ENCODE assay signal across 8 mouse cellular contexts in genomic region chr12:84451801-84452200, GRCm38 (mm10). TPM values are rescaled to one million over a fixed set of nuclear protein-coding genes. Genes with fewer than 3 reads are reported as not detected.
DNase-seq lines count a peak whose midpoint lies in the region; ATAC-seq and TF ChIP-seq lines count a peak whose summit lies in the region.

No protein-coding gene starts in this region.

- peaks cover 4% of the 10 kb centered on the region for H3K4me1 ChIP-seq in testis, adult 2 months (ENCODE audit: control insufficient read depth, insufficient read depth, low read length)
- H3K4me1 ChIP-seq in heart, postnatal 0 days (ENCODE audit: control insufficient read depth, insufficient read depth) = peaks cover 21% of the 10 kb centered on the region
- H3K4me1 ChIP-seq in liver, embryonic 14.5 days (replicated peaks; ENCODE audit: control insufficient read depth in 2 of 2, insufficient read depth in 2 of 2, low read length in 1 of 2) = peaks cover 20 to 21% of the 10 kb centered on the region in 2 experiments
- H3K4me1 ChIP-seq in stomach, embryonic 15.5 days = peaks cover 11% of the 10 kb centered on the region

- H3K27me3 ChIP-seq in testis, adult 2 months (ENCODE audit: control insufficient read depth, insufficient read depth, low read length) = no peaks in the 10 kb centered on the region
- H3K27me3 ChIP-seq in heart, postnatal 0 days (ENCODE audit: control insufficient read depth, insufficient read depth, low read length) = no peaks in the 10 kb centered on the region
- H3K27me3 ChIP-seq in liver, embryonic 14.5 days (ENCODE audit: control insufficient read depth, insufficient read depth, low read length) = no peaks in the 10 kb centered on the region
- no peaks in the 10 kb centered on the region for H3K27me3 ChIP-seq in stomach, embryonic 15.5 days (replicated peaks)

- ATAC-seq in heart, postnatal 0 days (ENCODE audit: insufficient read depth, low read depth) = no peak
- ATAC-seq in liver, embryonic 14.5 days (ENCODE audit: insufficient read depth) = no peak
- ATAC-seq in stomach, embryonic 15.5 days (ENCODE audit: insufficient read depth, low FRiP score, low read depth) = no peak

- no peaks in the 10 kb centered on the region for H3K9me3 ChIP-seq in heart, postnatal 0 days (replicated peaks; ENCODE audit: control insufficient read depth, low read length)
- H3K9me3 ChIP-seq in liver, embryonic 14.5 days (ENCODE audit: control insufficient read depth, low read length) = no peaks in the 10 kb centered on the region
- H3K9me3 ChIP-seq in stomach, embryonic 15.5 days = no peaks in the 10 kb centered on the region

- TF ChIP-seq CTCF in testis, adult 2 months (IDR thresholded peaks at IDR 0.05; ENCODE audit: control insufficient read depth, insufficient read depth, insufficient replicate concordance, low read depth, low read length) = no peak
- TF ChIP-seq CTCF in heart, postnatal 0 days (IDR thresholded peaks at IDR 0.05; ENCODE audit: low read depth) = no peak
- no peak for TF ChIP-seq CTCF in liver, embryonic 14.5 days (IDR thresholded peaks at IDR 0.05; ENCODE audit: low read depth)

- H3K9ac ChIP-seq in heart, postnatal 0 days (replicated peaks; ENCODE audit: low read depth, low read length) = peak overlapping the region; percentile 62
- H3K9ac ChIP-seq in liver, embryonic 14.5 days (replicated peaks) = peak overlapping the region; percentile 92
- H3K9ac ChIP-seq in stomach, embryonic 15.5 days = peak overlapping the region; percentile 61; the same call in 1 of the 2 replicates

- H3K36me3 ChIP-seq in testis, adult 2 months (ENCODE audit: control insufficient read depth, insufficient read depth, low read length) = no peaks in the 10 kb centered on the region
- peaks cover under 1% of the 10 kb centered on the region for H3K36me3 ChIP-seq in heart, postnatal 0 days (replicated peaks; ENCODE audit: control insufficient read depth, insufficient read depth, low read length)
- H3K36me3 ChIP-seq in liver, embryonic 14.5 days (replicated peaks; ENCODE audit: control insufficient read depth, insufficient read depth, low read depth) = no peaks in the 10 kb centered on the region; the same call in 1 of the 2 replicates
- H3K36me3 ChIP-seq in stomach, embryonic 15.5 days = no peaks in the 10 kb centered on the region

- H3K4me3 ChIP-seq in testis, adult 2 months (ENCODE audit: control insufficient read depth, low read depth, low read length) = peak overlapping the region; percentile 93
- peak overlapping the region; percentile 65 for H3K4me3 ChIP-seq in heart, postnatal 0 days (ENCODE audit: low read depth, low read length)
- peak overlapping the region; percentile 92 for H3K4me3 ChIP-seq in liver, embryonic 14.5 days (ENCODE audit: insufficient read depth in 1 of 2, low read depth in 2 of 2, low read length in 2 of 2)
- H3K4me3 ChIP-seq in stomach, embryonic 15.5 days (replicated peaks) = peak overlapping the region; percentile 71

- peak overlapping the region; percentile 91 for H3K27ac ChIP-seq in testis, adult 2 months (ENCODE audit: control insufficient read depth, insufficient read depth, low read depth, low read length)
- H3K27ac ChIP-seq in heart, postnatal 0 days (ENCODE audit: low read depth) = peak overlapping the region; percentile 96
- H3K27ac ChIP-seq in liver, embryonic 14.5 days = peak overlapping the region; percentile 74
- H3K27ac ChIP-seq in stomach, embryonic 15.5 days = 0 out of 2 replicates have a peak overlapping the region, but pooled peaks have one; percentile 2

- no peak for TF ChIP-seq POLR2A in testis, adult 2 months (IDR thresholded peaks at IDR 0.05; ENCODE audit: control insufficient read depth, low read depth, low read length)

- peak overlapping the region; percentile 72 for H3K4me2 ChIP-seq in heart, postnatal 0 days (ENCODE audit: low read depth, low read length)
- peak overlapping the region; percentile 83 for H3K4me2 ChIP-seq in liver, embryonic 14.5 days (ENCODE audit: low read depth)
- peak overlapping the region; percentile 84 for H3K4me2 ChIP-seq in stomach, embryonic 15.5 days

- WGBS in heart, postnatal 0 days = 2% methylated on average over 11 of the region's 11 CpGs
- 1% methylated on average over 11 of the region's 11 CpGs for WGBS in liver, embryonic 14.5 days (ENCODE audit: insufficient replicate concordance)
- WGBS in stomach, embryonic 15.5 days = under 1% methylated on average over 11 of the region's 11 CpGs

- TF ChIP-seq EP300 in heart, postnatal 0 days (IDR thresholded peaks at IDR 0.05; ENCODE audit: low read depth) = no peak
- no peak for TF ChIP-seq EP300 in liver, embryonic 14.5 days (IDR thresholded peaks at IDR 0.05; ENCODE audit: low read depth)

- peak; percentile 3 for DNase-seq in gastrocnemius, adult 18-20 months (ENCODE audit: low spot score)
- no peak for DNase-seq in gastrocnemius, postnatal 25 days
- no peak for DNase-seq in testis, postnatal 10 days (ENCODE audit: low spot score)
- DNase-seq in heart, postnatal 0 days (ENCODE audit: low spot score) = no peak
- peak; percentile 12 to 28 (median 17) for DNase-seq in liver, embryonic 14.5 days (ENCODE audit: low read depth in 3 of 3, low spot score in 3 of 3)
- no peak for DNase-seq in adrenal gland, adult 18-20 months (ENCODE audit: low spot score in 2 of 2)

RNA-seq across cellular contexts. Expression of gene Lin52, which starts 0.6 kb away (rescaled TPM):
- 1 to 10 TPM; 7.4 to 9.2 TPM for total RNA-seq in gastrocnemius, adult 18-20 months (2021)
- total RNA-seq in gastrocnemius, postnatal 25 days (2021) = 1 to 10 TPM; 7.4 to 8.5 TPM
- polyA plus RNA-seq in testis, adult 2 months (2012; rRNA removed) = 17.1 and 26.5 TPM in 2 replicates
- 11.1 and 23.7 TPM in 2 replicates for total RNA-seq in heart, postnatal 0 days (2014; rRNA removed; ENCODE audit: low replicate concordance)
- polyA plus RNA-seq in heart, postnatal 0 days (2015; fragmentation: Nextera tagmentation; extraction: Ambion mirVana) = 12.4 and 14.3 TPM in 2 replicates
- polyA plus RNA-seq in liver, embryonic 14.5 days (2012; rRNA removed) = 7.4 and 10.8 TPM in 2 replicates
- 10.4 and 12.1 TPM in 2 replicates for polyA plus RNA-seq in liver, embryonic 14.5 days (2014; fragmentation: Nextera tagmentation; extraction: Ambion mirVana)
- polyA plus RNA-seq in stomach, embryonic 15.5 days (2015; fragmentation: Nextera tagmentation; extraction: Ambion mirVana) = 15.5 and 16.1 TPM in 2 replicates
- total RNA-seq in adrenal gland, adult 18-20 months (2021) = 10 to 100 TPM; 15.6 to 15.9 TPM

RNA-seq across cellular contexts. Expression of gene Aldh6a1, which starts 1.0 kb away (rescaled TPM):
- 100 to 1,000 TPM; 117 to 121 TPM for total RNA-seq in gastrocnemius, adult 18-20 months (2021)
- total RNA-seq in gastrocnemius, postnatal 25 days (2021) = 10 to 100 TPM; 78.8 to 88.1 TPM
- polyA plus RNA-seq in testis, adult 2 months (2012; rRNA removed) = 11.2 and 13.7 TPM in 2 replicates
- 80.0 and 80.1 TPM in 2 replicates for total RNA-seq in heart, postnatal 0 days (2014; rRNA removed; ENCODE audit: low replicate concordance)
- polyA plus RNA-seq in heart, postnatal 0 days (2015; fragmentation: Nextera tagmentation; extraction: Ambion mirVana) = 71.9 and 74.9 TPM in 2 replicates
- polyA plus RNA-seq in liver, embryonic 14.5 days (2012; rRNA removed) = 8.9 and 10.4 TPM in 2 replicates
- polyA plus RNA-seq in liver, embryonic 14.5 days (2014; fragmentation: Nextera tagmentation; extraction: Ambion mirVana) = 24.9 and 26.3 TPM in 2 replicates
- polyA plus RNA-seq in stomach, embryonic 15.5 days (2015; fragmentation: Nextera tagmentation; extraction: Ambion mirVana) = 35.4 and 39.3 TPM in 2 replicates
- 100 to 1,000 TPM; 209 to 223 TPM for total RNA-seq in adrenal gland, adult 18-20 months (2021)

RNA-seq across cellular contexts. Expression of gene Rnf113a2, which starts 34.8 kb away (rescaled TPM):
- 10 to 100 TPM; 11.7 to 12.5 TPM for total RNA-seq in gastrocnemius, adult 18-20 months (2021)
- 1 to 10 TPM; 6.1 to 6.4 TPM for total RNA-seq in gastrocnemius, postnatal 25 days (2021)
- polyA plus RNA-seq in testis, adult 2 months (2012; rRNA removed) = 17.8 and 18.3 TPM in 2 replicates
- 9.4 and 14.1 TPM in 2 replicates for total RNA-seq in heart, postnatal 0 days (2014; rRNA removed; ENCODE audit: low replicate concordance)
- polyA plus RNA-seq in heart, postnatal 0 days (2015; fragmentation: Nextera tagmentation; extraction: Ambion mirVana) = 20.9 and 22.1 TPM in 2 replicates
- 5.4 and 10.0 TPM in 2 replicates for polyA plus RNA-seq in liver, embryonic 14.5 days (2012; rRNA removed)
- 12.8 and 13.2 TPM in 2 replicates for polyA plus RNA-seq in liver, embryonic 14.5 days (2014; fragmentation: Nextera tagmentation; extraction: Ambion mirVana)
- polyA plus RNA-seq in stomach, embryonic 15.5 days (2015; fragmentation: Nextera tagmentation; extraction: Ambion mirVana) = 26.2 and 26.7 TPM in 2 replicates
- 10 to 100 TPM; 14.3 to 20.2 TPM for total RNA-seq in adrenal gland, adult 18-20 months (2021)

RNA-seq across cellular contexts. Expression of gene Bbof1, which starts 42.9 kb away (rescaled TPM):
- total RNA-seq in gastrocnemius, adult 18-20 months (2021) = 1 to 10 TPM; 2.1 to 2.9 TPM
- total RNA-seq in gastrocnemius, postnatal 25 days (2021) = 1 to 10 TPM; 1.2 to 1.7 TPM
- polyA plus RNA-seq in testis, adult 2 months (2012; rRNA removed) = 26.9 and 33.0 TPM in 2 replicates
- total RNA-seq in heart, postnatal 0 days (2014; rRNA removed; ENCODE audit: low replicate concordance) = 0.04 TPM in 1 of 2 replicates, not detected in the other
- polyA plus RNA-seq in heart, postnatal 0 days (2015; fragmentation: Nextera tagmentation; extraction: Ambion mirVana) = 1.3 and 2.3 TPM in 2 replicates
- polyA plus RNA-seq in liver, embryonic 14.5 days (2012; rRNA removed) = 0.12 and 0.33 TPM in 2 replicates
- polyA plus RNA-seq in liver, embryonic 14.5 days (2014; fragmentation: Nextera tagmentation; extraction: Ambion mirVana) = 0.25 and 0.44 TPM in 2 replicates
- polyA plus RNA-seq in stomach, embryonic 15.5 days (2015; fragmentation: Nextera tagmentation; extraction: Ambion mirVana) = 1.4 and 1.5 TPM in 2 replicates
- total RNA-seq in adrenal gland, adult 18-20 months (2021) = 1 to 10 TPM; 1.4 to 1.5 TPM

RNA-seq across cellular contexts. Expression of gene Entpd5, which starts 43.0 kb away (rescaled TPM):
- total RNA-seq in gastrocnemius, adult 18-20 months (2021) = 10 to 100 TPM; 15.3 to 16.5 TPM
- total RNA-seq in gastrocnemius, postnatal 25 days (2021) = 10 to 100 TPM; 11.3 to 16.7 TPM
- 12.5 and 12.7 TPM in 2 replicates for polyA plus RNA-seq in testis, adult 2 months (2012; rRNA removed)
- total RNA-seq in heart, postnatal 0 days (2014; rRNA removed; ENCODE audit: low replicate concordance) = 37.6 and 59.8 TPM in 2 replicates
- 37.5 and 40.5 TPM in 2 replicates for polyA plus RNA-seq in heart, postnatal 0 days (2015; fragmentation: Nextera tagmentation; extraction: Ambion mirVana)
- 4.3 and 4.9 TPM in 2 replicates for polyA plus RNA-seq in liver, embryonic 14.5 days (2012; rRNA removed)
- 10.0 and 10.2 TPM in 2 replicates for polyA plus RNA-seq in liver, embryonic 14.5 days (2014; fragmentation: Nextera tagmentation; extraction: Ambion mirVana)
- 19.2 and 22.2 TPM in 2 replicates for polyA plus RNA-seq in stomach, embryonic 15.5 days (2015; fragmentation: Nextera tagmentation; extraction: Ambion mirVana)
- total RNA-seq in adrenal gland, adult 18-20 months (2021) = 100 to 1,000 TPM in 1 of 2 experiments, 10 to 100 TPM in 1; 77.4 to 111 TPM

Comparison
In these comparisons a context has a peak if more than half of its experiments do, and no peak if none do; other contexts are left out.
1. DNase-seq: peak in gastrocnemius, adult 18-20 months (single experiment) and liver, embryonic 14.5 days (3 of 3); none in gastrocnemius, postnatal 25 days (single experiment), testis, postnatal 10 days (single experiment), heart, postnatal 0 days (single experiment) and adrenal gland, adult 18-20 months (0 of 2).
2. H3K27ac ChIP-seq: peak in every context shown above with its lines; median percentile 96 in heart, postnatal 0 days; 91 in testis, adult 2 months; 74 in liver, embryonic 14.5 days; 2 in stomach, embryonic 15.5 days.
3. Peak in every context shown above with its lines, with median percentiles within 50 percentile points of each other: H3K4me3 ChIP-seq, H3K4me2 ChIP-seq and H3K9ac ChIP-seq.